Mouse (Mus musculus): ENCODE results near the gene Bcl2l1.

DNA sequence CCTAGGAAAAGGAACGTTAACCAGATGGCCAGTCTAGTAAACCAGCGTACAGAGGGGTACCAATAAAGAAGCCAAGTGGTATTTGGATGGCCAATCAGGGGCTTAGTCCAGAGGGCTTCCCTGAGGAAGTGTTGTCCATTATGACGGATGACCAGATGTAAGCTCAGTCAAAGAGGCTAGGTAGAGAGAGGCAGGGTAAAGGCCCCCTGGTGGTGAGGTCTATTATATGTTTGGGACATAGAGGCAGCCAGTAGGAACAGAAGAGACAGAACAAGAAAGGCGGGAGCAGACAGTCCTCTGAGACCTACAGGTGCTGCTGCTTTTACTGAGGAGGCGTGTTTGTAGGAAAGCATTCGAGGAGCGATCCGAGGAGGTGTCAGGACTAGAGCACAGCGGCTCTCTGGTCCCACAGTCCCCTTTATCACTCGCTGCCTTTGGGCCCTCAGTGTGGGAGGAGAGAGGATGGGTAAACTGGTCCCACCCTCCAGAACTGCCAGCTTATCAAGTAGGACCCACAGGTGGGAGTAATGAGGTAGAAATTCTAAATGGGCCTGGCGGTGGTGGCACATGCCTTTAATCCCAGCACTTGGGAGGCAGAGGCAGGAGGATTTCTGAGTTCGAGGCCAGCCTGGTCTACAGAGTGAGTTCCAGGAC lies 63.8 kb downstream of the Bcl2l1 start:
- TF ChIP-seq GATA1 (IDR thresholded peaks at IDR 0.05; ENCODE audit: low read length) (no peak), TAL1 (IDR thresholded peaks at IDR 0.05; ENCODE audit: low read length) (no peak)

All from erythroblast, embryonic 14.5 days (primary cell).